Mouse (Mus musculus): Measurements from ENCODE around the gene Coro2b.

Gene Coro2b

GRCm38 (mm10) chr9:62393531-62393930, 143.3 kb downstream of the Coro2b start:
- no peak for DNase-seq (ENCODE audit: low spot score in 2 of 2)

GRCm38 (mm10) chr9:62389735-62390134, 147.1 kb downstream of the Coro2b start:
- DNase-seq (ENCODE audit: low spot score in 2 of 2): no peak

GRCm38 (mm10) chr9:62385727-62386518, 150.9 kb downstream of the Coro2b start:
- no peak for DNase-seq (ENCODE audit: low spot score in 2 of 2)

GRCm38 (mm10) chr9:62385062-62385461, 151.8 kb downstream of the Coro2b start:
- DNase-seq (ENCODE audit: low spot score in 2 of 2): no peak

GRCm38 (mm10) chr9:62382519-62383084, 154.2 kb downstream of the Coro2b start:
- DNase-seq (ENCODE audit: low spot score in 2 of 2): no peak

GRCm38 (mm10) chr9:62381402-62381913, 155.4 kb downstream of the Coro2b start:
- no peak for DNase-seq (ENCODE audit: low spot score in 2 of 2)

GRCm38 (mm10) chr9:62380351-62380750, 156.5 kb downstream of the Coro2b start:
- DNase-seq (ENCODE audit: low spot score in 2 of 2): no peak

GRCm38 (mm10) chr9:62377897-62378296, 158.9 kb downstream of the Coro2b start:
- no peak for DNase-seq (ENCODE audit: low spot score in 2 of 2)

GRCm38 (mm10) chr9:62374276-62374675, 162.6 kb downstream of the Coro2b start:
- no peak for DNase-seq (ENCODE audit: low spot score in 2 of 2)

GRCm38 (mm10) chr9:62373222-62374123, 163.4 kb downstream of the Coro2b start:
- peak; percentile 52 to 54 for DNase-seq (ENCODE audit: low spot score in 2 of 2)

- no peak for DNase-seq (ENCODE audit: low spot score in 2 of 2)
Measured at GRCm38 (mm10) chr9:62372556-62373221, 164.2 kb downstream of the Coro2b start.

- no peak for DNase-seq (ENCODE audit: low spot score in 2 of 2)
Measured at GRCm38 (mm10) chr9:62371745-62372555, 164.9 kb downstream of the Coro2b start.

GRCm38 (mm10) chr9:62370648-62371280, 166.1 kb downstream of the Coro2b start:
- DNase-seq (ENCODE audit: low spot score in 2 of 2): no peak

- DNase-seq (ENCODE audit: low spot score in 2 of 2): no peak
Measured at GRCm38 (mm10) chr9:62370186-62370585, 166.7 kb downstream of the Coro2b start.
